Mouse (Mus musculus) limb, embryonic 10.5 days (tissue): ENCODE data around the gene Amfr. TPM values are rescaled to one million over a fixed set of nuclear protein-coding genes. Genes with fewer than 3 reads are reported as not detected.

Source experiments
- DNase-seq: peaks from one replicate; pipeline ENCODE4 v3.0.0-alpha.2; 2017; ENCODE audit warnings: low spot score
- H3K27ac ChIP-seq: fragments of 300-500 bp; sonication (generic); 2 replicates; pipeline ENCODE4 v1.5.1; 2016; ENCODE audit warnings: mild to moderate bottlenecking
- H3K27me3 ChIP-seq: fragments of 300-500 bp; sonication (generic); 2 replicates; pipeline ENCODE4 v1.6.1; 2016; ENCODE audit warnings: low read depth, mild to moderate bottlenecking; ENCODE audit not compliant: poor library complexity, severe bottlenecking
- H3K36me3 ChIP-seq: fragments of 300-500 bp; sonication (generic); 2 replicates; pipeline ENCODE4 v1.6.1; 2016; ENCODE audit warnings: mild to moderate bottlenecking, moderate library complexity
- H3K4me1 ChIP-seq: fragments of 300-500 bp; sonication (generic); 2 replicates; pipeline ENCODE4 v1.6.1; 2016
- H3K4me3 ChIP-seq: fragments of 300-500 bp; sonication (generic); 2 replicates; pipeline ENCODE4 v1.5.1; 2016; ENCODE audit warnings: mild to moderate bottlenecking, moderate library complexity
- H3K9me3 ChIP-seq: fragments of 300-500 bp; sonication (generic); replicated peaks from 2 replicates; pipeline ENCODE4 v1.6.1; 2016; ENCODE audit warnings: mild to moderate bottlenecking
- whole genome bisulfite sequencing: fragments of 180-500 bp; shearing (Covaris S2); methylation state at CpG from one replicate; pipeline ENCODE4 v1.1.7; 2016; 5-methylcytosine and 5-hydroxymethylcytosine counted together
- polyA plus RNA-seq: library from polyadenylated mRNA; unstranded; fragments of >200 nt; fragmentation: Nextera tagmentation; extraction: Ambion mirVana; gene quantifications from 2 replicates; pipeline ENCODE4 v1.2.1, GENCODE M21; 2016

Gene Amfr
- polyA plus RNA-seq, 1 experiment from 2014 or later, result 39.1 TPM

DNA sequence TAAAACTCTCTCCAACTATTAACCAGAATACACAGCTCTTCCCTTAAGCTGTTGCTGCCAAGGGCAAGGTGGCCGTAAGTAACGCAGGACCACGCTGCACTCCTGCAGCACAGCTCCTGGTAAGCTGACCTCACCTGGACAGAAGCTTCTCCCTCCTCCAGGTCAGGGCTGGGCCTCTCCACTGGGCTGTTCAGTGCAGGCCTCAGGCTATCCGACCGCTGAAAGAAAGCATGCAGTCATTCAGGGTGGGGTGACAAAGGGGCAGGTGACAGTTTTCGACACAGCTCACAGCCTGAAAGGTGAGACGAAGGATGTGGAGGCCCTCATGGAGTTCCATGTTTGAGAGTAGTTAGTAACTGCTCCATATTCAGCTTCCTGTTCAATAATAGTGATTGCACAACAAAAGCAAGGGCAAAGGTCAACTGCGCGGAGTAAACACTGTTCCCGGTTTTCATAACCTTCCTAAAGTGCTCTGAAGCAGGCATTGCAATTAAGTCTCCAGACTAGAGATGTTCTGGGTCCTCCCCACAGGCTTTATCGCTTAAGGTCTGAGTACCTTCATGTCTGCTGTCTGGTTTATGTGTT, 37.9 kb downstream of the Amfr start:
- no peak for DNase-seq
- no peaks in the 10 kb centered on the region for H3K9me3 ChIP-seq
- WGBS, result 92% methylated on average over 11 of the region's 11 CpGs
- no peak overlapping the region for H3K27ac ChIP-seq
- H3K27me3 ChIP-seq, result no peaks in the 10 kb centered on the region
- peaks cover 2% of the 10 kb centered on the region; the same call in 1 of the 2 replicates for H3K4me1 ChIP-seq
- H3K4me3 ChIP-seq, result no peak overlapping the region
- peaks cover 90% of the 10 kb centered on the region for H3K36me3 ChIP-seq

DNA sequence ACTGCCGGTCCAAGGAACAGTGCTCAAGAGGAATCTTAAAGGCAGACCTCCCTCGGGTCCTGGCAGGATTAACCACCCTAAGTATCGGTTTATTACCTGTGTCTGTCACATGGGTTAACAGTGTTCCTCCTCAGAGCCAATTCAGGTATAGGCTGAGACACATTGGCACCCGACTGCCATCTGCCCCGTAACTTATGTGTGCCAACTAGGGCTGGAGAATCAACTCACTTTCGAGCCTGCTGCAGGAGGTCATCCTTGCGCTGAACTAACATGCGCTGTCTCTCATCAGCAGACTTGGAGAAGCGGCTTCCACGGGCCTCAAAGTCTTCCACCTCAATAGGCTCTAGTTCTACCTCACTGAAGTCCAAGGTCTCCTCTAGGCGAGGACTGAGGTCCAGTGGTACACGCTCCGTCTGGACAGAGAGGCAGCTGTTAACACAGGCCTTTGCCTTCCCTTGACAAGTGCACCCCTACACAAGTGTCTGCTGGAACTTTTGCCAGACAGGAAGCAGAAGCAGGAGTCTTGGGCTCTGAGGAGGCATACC, 38.7 kb downstream of the Amfr start:
- WGBS, result 95% methylated on average over 13 of the region's 13 CpGs
- no peak overlapping the region for H3K27ac ChIP-seq
- H3K36me3 ChIP-seq, result peaks cover 83% of the 10 kb centered on the region
- no peak overlapping the region for H3K4me3 ChIP-seq
- no peaks in the 10 kb centered on the region for H3K27me3 ChIP-seq
- peaks cover 7% of the 10 kb centered on the region; the same call in 1 of the 2 replicates for H3K4me1 ChIP-seq
- no peak for DNase-seq
- no peaks in the 10 kb centered on the region for H3K9me3 ChIP-seq

DNA sequence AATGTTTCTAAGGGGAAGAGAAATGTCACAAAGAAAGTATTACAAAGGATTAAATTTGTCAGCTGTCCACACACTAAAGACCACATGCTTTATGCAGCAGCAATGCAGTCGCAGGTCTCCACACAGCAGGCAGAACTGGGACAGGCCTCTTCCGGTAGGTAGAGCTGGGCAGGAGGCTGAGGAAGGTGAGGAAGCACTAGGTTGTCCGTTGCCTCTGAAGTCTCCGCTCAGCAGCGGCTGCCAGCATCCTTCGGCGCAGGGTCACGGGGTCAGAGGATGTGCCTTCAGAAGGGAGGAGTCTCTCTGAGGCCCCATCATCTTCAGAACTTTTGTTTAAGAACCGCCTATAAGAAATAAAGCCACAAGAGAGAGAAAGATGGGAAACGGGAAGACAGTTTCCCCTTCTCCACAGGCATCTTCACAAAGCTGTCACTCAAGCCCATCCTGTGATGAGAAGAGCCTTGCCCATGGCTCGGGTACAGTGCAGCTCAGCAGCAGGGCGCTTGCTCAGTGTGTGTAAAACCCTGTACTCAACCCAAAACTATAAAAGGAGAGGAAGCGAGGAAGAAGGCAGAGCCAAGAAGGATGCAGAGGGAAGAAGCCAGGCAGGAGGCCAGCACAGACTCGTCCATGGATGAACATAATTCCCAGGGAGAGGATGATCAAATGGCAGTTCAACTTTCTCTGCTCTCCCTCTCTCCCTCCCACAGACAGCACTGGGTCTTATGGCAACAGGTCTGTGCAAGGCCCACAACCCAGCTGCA, 39.5 kb downstream of the Amfr start:
- H3K4me3 ChIP-seq, result no peak overlapping the region
- H3K9me3 ChIP-seq, result no peaks in the 10 kb centered on the region
- DNase-seq, result no peak
- H3K36me3 ChIP-seq, result peaks cover 76% of the 10 kb centered on the region
- WGBS, result 85% methylated on average over 14 of the region's 14 CpGs
- peaks cover 10% of the 10 kb centered on the region; the same call in 1 of the 2 replicates for H3K4me1 ChIP-seq
- no peak overlapping the region for H3K27ac ChIP-seq
- H3K27me3 ChIP-seq, result no peaks in the 10 kb centered on the region

DNA sequence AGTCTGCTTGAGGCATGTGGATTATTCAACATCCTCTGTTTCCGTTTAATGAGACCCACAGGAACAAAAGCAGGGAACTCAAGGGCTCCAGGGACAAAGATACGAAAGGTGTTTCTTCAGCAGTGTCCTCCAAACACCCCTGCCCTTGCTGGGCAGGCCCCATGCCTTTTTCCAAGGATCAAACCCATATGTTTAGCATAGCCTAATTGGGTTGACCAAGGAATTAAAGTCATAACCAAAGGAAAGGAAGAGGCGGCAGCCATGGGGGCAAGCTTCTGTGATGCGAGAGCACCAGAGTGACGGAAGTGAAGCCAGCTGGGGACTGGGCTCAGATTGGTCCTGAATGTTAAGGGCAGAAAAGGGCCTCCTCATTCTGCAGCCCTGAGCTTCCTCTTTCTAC, 40.4 kb downstream of the Amfr start:
- peaks cover 10% of the 10 kb centered on the region; the same call in 1 of the 2 replicates for H3K4me1 ChIP-seq
- WGBS, result 95% methylated on average over 5 of the region's 5 CpGs
- H3K27ac ChIP-seq, result no peak overlapping the region
- no peak overlapping the region for H3K4me3 ChIP-seq
- no peaks in the 10 kb centered on the region for H3K9me3 ChIP-seq
- H3K36me3 ChIP-seq, result peaks cover 66% of the 10 kb centered on the region
- H3K27me3 ChIP-seq, result no peaks in the 10 kb centered on the region
- no peak for DNase-seq

DNA sequence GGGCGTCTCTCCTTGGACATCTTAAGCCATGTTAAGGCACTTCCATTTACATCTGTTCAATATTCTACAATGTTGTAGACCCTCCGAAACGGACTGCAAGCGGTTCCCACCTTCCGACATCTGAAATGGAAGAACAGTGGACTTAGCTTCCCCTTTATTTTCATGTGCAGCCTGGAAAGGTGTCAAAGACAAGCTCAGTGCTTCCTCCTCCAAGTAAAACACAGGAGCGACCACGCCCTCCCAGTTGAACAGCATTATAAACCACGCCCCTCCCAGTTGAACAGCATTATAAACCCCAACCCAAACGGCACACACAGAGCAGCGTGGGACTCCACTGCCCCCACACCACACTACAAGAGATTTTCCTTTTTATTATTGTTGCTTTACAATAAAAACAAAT, 41.2 kb downstream of the Amfr start:
- Histone ChIP-seq H3K27me3 (no peaks in the 10 kb centered on the region), H3K4me3 (no peak overlapping the region), H3K27ac (no peak overlapping the region), H3K36me3 (peaks cover 60% of the 10 kb centered on the region), H3K4me1 (peaks cover 10% of the 10 kb centered on the region; the same call in 1 of the 2 replicates), H3K9me3 (no peaks in the 10 kb centered on the region)
- no peak for DNase-seq
- 93% methylated on average over 10 of the region's 10 CpGs for WGBS

DNA sequence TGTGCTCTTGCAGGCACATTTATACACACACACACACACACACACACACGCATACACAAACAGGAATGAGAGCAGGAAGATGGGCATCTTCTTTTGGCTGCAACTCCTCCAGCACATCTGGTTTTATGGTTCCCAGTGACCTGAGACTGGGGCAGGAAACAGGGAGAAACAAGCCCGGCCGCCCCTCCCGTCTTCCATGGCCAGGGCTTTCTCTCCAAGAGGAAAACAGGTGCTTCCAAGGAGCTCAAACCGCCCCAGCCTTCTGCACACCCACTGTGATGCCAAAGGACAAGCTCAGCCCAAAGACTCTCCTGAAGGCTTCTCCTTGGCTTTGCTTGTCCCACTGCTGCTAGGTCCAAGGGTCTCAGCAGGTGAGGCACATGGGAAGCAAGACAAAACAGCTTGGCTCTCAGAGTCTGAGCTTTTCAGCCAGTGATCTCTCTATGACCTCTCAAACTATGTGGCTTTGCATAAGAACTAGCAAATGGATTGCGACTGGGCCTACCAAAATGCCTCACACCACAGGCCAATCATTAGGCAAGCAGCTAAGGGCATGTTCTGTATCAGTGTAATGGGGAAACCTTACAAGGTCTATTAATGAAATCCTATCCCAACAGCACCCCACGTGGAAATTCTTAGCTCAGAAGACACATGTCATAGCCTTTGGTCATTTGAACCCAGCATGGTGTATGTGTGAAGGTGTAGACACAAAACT, 42.9 kb downstream of the Amfr start:
- no peak for DNase-seq

DNA sequence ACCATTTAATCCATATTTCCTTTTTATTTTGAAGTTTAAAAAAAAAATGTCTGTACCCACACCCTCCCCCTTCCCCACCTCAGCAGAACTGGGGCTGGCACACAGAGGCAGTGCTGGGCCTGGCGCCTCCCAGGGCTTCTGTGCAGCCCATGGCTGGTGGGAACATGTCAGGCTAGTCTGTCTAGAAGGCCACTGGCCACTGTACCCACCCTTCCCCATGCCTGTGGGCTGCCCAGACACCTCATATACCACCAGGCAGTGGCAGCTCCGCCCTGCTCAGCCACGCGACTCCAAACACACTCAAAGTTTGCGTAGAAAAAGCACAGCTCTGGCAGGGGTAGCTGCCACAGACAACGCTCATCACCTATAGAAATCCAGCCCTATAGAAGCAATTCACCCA, 44.3 kb downstream of the Amfr start:
- Histone ChIP-seq H3K4me3 (no peak overlapping the region), H3K27me3 (no peaks in the 10 kb centered on the region), H3K27ac (0 out of 2 replicates have a peak overlapping the region, but pooled peaks have one; percentile 0), H3K4me1 (peaks cover 10% of the 10 kb centered on the region; the same call in 1 of the 2 replicates), H3K9me3 (no peaks in the 10 kb centered on the region), H3K36me3 (peaks cover 29% of the 10 kb centered on the region)
- no peak for DNase-seq
- 71% methylated on average over 6 of the region's 6 CpGs for WGBS

More for the DNA sequence above, 42.9 kb downstream of the Amfr start:
- WGBS, result 73% methylated on average over 7 of the region's 7 CpGs
- Histone ChIP-seq H3K27ac (no peak overlapping the region), H3K9me3 (no peaks in the 10 kb centered on the region), H3K27me3 (no peaks in the 10 kb centered on the region), H3K36me3 (peaks cover 43% of the 10 kb centered on the region), H3K4me3 (no peak overlapping the region), H3K4me1 (peaks cover 10% of the 10 kb centered on the region; the same call in 1 of the 2 replicates)

DNA sequence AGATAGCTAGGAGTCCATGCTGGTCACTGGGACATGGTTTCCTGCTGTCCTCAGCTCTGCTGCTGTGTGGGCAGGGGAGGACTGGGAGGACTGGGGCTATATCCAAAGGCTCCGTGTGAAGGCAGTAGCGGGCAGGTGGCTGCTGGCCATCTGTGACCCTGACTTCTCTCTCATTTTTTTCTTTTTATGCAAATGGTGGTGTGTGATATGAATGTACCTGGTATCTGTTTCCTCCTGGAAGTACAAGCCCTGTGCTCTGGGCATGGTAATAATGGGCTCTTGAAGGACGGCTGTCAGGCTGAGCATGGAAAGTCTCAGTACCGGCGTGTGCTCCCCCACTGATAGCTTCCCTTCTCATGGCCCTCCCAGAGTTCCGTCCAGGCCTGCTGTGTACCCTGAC, 51.7 kb downstream of the Amfr start:
- no peak overlapping the region for H3K27ac ChIP-seq
- no peak for DNase-seq
- H3K27me3 ChIP-seq, result no peaks in the 10 kb centered on the region
- H3K9me3 ChIP-seq, result no peaks in the 10 kb centered on the region
- WGBS, result 91% methylated on average over 6 of the region's 6 CpGs
- H3K4me3 ChIP-seq, result no peak overlapping the region
- H3K36me3 ChIP-seq, result no peaks in the 10 kb centered on the region
- H3K4me1 ChIP-seq, result no peaks in the 10 kb centered on the region

DNA sequence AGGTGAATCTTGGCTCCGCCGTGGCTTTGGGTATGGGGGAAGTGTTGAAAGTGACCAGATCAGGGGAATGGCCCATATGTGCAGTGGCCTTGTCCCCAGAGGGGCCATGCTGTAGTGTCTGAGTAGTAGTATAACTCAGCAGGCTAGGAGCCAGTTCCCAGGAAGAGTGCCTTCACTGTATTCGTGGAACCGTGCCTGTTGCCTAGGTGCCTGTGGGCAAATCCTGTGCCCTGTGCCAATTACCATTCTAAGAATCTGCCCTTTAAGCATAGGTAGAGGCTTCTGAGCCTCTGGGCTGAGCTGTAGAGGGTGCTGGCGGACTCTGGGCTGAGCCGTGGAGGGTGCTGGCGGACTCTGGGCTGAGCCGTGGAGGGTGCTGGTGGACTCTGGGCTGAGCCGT, 54.2 kb downstream of the Amfr start:
- Histone ChIP-seq H3K4me1 (no peaks in the 10 kb centered on the region), H3K27me3 (no peaks in the 10 kb centered on the region), H3K9me3 (no peaks in the 10 kb centered on the region), H3K4me3 (no peak overlapping the region), H3K36me3 (no peaks in the 10 kb centered on the region), H3K27ac (no peak overlapping the region)
- 94% methylated on average over 9 of the region's 9 CpGs for WGBS
- no peak for DNase-seq

DNA sequence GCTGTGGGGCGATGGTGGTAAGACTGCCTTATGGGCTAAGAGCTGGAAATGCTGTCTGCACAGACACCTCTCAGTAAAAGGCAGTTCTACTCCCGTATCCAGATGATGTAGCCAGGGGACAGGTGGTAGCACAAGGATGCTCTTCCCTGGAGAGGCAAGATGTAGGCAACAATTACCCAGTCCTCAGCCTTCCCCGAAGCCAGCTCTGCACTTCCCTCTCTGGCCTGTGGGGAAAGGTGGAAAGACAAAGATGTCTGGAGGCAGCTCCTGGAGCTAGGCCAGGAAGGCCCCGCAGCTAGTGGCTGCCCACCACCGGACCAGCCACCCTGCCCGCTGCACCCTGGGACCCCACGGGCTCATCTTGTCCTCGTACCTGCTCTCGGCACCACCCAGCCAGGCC, 60.1 kb downstream of the Amfr start:
- H3K9me3 ChIP-seq, result no peaks in the 10 kb centered on the region
- no peaks in the 10 kb centered on the region for H3K4me1 ChIP-seq
- H3K4me3 ChIP-seq, result no peak overlapping the region
- 85% methylated on average over 9 of the region's 9 CpGs for WGBS
- no peaks in the 10 kb centered on the region for H3K36me3 ChIP-seq
- no peak for DNase-seq
- no peaks in the 10 kb centered on the region for H3K27me3 ChIP-seq
- H3K27ac ChIP-seq, result no peak overlapping the region

DNA sequence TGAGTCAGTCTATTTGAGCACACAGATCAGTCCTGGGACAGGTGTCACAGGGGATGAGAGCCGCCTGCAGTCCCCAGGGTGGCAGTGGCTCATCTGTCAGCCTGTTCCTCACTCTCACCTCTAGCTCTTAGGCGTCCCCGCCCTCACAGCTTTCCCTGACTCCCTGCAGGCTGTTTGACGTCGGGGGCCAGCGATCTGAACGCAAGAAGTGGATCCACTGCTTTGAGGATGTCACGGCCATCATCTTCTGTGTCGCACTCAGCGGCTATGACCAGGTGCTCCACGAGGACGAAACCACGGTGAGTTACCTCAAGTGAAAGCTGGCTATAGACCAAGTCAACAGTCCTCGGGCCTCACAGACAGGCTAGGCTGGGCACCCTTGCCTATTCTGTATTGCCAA, 62.5 kb downstream of the Amfr start:
- DNase-seq, result no peak
- H3K27ac ChIP-seq, result no peak overlapping the region
- no peaks in the 10 kb centered on the region for H3K36me3 ChIP-seq
- H3K4me1 ChIP-seq, result no peaks in the 10 kb centered on the region
- 79% methylated on average over 14 of the region's 14 CpGs for whole genome bisulfite sequencing
- no peaks in the 10 kb centered on the region for H3K27me3 ChIP-seq
- H3K4me3 ChIP-seq, result no peak overlapping the region
- no peaks in the 10 kb centered on the region for H3K9me3 ChIP-seq

DNA sequence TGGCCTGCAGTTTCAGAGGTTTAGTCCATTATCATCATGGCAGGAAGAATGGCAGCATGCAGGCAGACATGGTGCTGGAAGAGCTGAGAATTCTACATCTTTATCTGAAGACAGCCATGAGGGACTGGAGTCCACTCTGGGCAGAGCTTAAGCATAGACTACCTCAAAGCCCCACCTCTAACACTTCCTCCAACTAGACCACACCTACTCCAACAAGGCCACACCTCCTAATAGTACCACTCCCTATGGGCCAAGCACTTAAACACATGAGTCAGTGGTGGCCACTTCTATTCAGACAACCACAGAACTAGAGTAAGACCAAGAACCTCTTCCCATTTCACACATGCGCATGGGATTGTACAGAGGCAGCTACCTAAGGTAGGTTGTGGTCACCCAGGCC, 66.2 kb downstream of the Amfr start:
- Histone ChIP-seq H3K9me3 (no peaks in the 10 kb centered on the region), H3K4me3 (no peak overlapping the region), H3K36me3 (no peaks in the 10 kb centered on the region), H3K27ac (no peak overlapping the region), H3K27me3 (no peaks in the 10 kb centered on the region), H3K4me1 (no peaks in the 10 kb centered on the region)
- DNase-seq, result no peak
- 94% methylated on average over 1 of the region's 1 CpGs for WGBS

DNA sequence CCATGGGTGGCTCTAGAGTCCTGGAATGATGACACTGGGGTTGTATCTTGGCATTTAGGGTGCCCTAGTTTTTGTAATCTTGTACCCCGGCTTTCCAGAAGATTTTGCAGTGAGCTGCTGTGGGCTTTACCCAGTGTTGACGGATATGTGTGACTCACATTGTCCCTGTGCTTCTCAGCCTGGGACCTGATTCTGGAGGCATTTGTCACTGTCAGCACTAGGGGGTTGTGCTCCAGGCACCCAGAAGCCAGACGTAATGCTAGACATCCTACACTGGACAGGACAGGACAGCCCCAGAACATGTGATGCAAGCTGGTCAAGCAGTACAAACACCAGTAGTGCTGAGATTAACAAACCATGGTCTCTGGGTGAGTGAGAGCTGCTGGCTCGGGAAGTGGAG, 66.9 kb downstream of the Amfr start:
- Histone ChIP-seq H3K36me3 (no peaks in the 10 kb centered on the region), H3K4me3 (no peak overlapping the region), H3K27me3 (no peaks in the 10 kb centered on the region), H3K9me3 (no peaks in the 10 kb centered on the region), H3K27ac (no peak overlapping the region), H3K4me1 (peaks cover 3% of the 10 kb centered on the region)
- WGBS, result 68% methylated on average over 4 of the region's 4 CpGs
- DNase-seq, result no peak
